Mouse (Mus musculus): Measurements from ENCODE around the gene Erp27.
"Not testable (repeated sequence)": the region's sequence is repeated elsewhere in the genome, so short reads cannot be mapped to it uniquely, and the experiment has no call there.

The Erp27 gene

GRCm38 (mm10) chr6:136922080-136922479 lies at the start of gene Erp27:
Gene Erp27, minus strand, starts transcription at chr6:136922180.
- no peak for DNase-seq

GRCm38 (mm10) chr6:136968877-136969276 lies 46.9 kb upstream of the Erp27 start:
- not testable (repeated sequence) for DNase-seq

- no peak for DNase-seq
These were observed 45.5 kb upstream of the Erp27 start for GRCm38 (mm10) chr6:136967466-136967865.

- DNase-seq: no peak
These were observed 43.9 kb upstream of the Erp27 start for GRCm38 (mm10) chr6:136965912-136966311.

- DNase-seq: no peak
These were observed 42.9 kb upstream of the Erp27 start for GRCm38 (mm10) chr6:136964609-136965510.

- no peak for DNase-seq
These were observed 41.0 kb upstream of the Erp27 start for GRCm38 (mm10) chr6:136962957-136963356.

DNA sequence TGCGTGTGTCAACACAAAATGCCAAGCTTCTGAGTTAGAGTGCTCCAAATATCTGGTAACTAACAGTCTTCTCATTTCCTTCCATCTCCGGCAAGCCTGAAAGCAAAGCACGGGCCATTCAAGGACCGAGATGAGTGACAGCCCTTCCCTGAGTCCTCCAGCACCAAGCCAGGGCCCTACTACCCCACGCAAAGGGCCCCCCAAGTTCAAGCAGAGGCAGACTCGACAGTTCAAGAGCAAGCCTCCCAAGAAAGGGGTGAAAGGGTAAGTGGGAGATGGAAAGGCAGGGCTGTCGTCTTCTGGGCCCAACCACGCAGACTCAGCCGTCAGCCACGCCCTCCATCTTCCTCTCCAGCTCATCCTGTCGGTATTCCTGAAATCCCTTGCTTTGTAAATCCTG lies 37.2 kb upstream of the Erp27 start:
- no peak for DNase-seq

- DNase-seq: no peak
These were observed 35.1 kb upstream of the Erp27 start for GRCm38 (mm10) chr6:136957062-136957461.

DNA sequence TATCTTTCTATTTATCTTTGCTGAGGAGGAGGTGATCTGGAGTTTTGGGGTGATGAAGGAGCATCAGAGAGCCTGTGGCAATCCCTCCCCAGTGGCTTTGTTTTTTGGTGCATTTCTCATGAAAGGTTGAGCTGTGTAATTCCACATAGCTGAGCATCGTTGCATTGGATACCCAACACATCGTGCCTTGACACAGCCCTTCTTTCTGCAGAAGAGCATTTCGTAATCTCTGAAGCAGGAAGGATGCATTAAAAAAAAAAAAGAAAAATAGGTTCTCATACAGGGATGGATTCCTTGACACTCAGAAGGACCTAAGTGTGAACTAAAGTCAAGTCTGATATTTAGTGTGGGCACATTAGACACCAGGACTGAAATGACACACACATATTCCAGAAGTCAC lies 33.3 kb upstream of the Erp27 start:
- no peak for DNase-seq

- no peak for DNase-seq
These were observed 32.7 kb upstream of the Erp27 start for GRCm38 (mm10) chr6:136954715-136955114.

GRCm38 (mm10) chr6:136954192-136954591 lies 32.2 kb upstream of the Erp27 start:
- no peak for DNase-seq

- no peak for DNase-seq
These were observed 30.9 kb upstream of the Erp27 start for GRCm38 (mm10) chr6:136952930-136953329.

DNA sequence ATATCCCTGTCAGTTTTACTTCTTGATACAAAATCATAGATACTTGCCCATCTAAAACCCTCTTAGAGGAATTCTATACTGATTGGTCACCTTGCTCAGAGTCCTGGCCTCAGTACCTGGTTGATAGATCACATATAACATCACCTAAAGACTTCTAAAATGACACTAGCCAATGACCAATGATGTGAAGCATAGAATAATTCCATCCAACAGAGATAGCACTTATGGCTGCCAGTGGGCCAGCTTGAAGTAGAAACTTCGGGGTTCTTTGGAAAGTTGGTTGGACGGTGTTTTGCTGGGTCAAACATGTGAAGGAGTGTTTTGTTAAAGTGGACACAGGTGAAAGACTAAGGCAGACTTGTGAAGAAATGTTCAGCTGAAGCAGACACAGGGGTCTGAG lies 28.2 kb upstream of the Erp27 start:
- DNase-seq: no peak

- DNase-seq: no peak
These were observed 25.7 kb upstream of the Erp27 start for GRCm38 (mm10) chr6:136947716-136948115.

- DNase-seq: no peak
These were observed 25.0 kb upstream of the Erp27 start for GRCm38 (mm10) chr6:136946943-136947342.

GRCm38 (mm10) chr6:136946241-136946640 lies 24.3 kb upstream of the Erp27 start:
- DNase-seq: no peak

GRCm38 (mm10) chr6:136944511-136944910 lies 22.5 kb upstream of the Erp27 start:
- no peak for DNase-seq

- no peak for DNase-seq
These were observed 21.4 kb upstream of the Erp27 start for GRCm38 (mm10) chr6:136943392-136943791.

DNA sequence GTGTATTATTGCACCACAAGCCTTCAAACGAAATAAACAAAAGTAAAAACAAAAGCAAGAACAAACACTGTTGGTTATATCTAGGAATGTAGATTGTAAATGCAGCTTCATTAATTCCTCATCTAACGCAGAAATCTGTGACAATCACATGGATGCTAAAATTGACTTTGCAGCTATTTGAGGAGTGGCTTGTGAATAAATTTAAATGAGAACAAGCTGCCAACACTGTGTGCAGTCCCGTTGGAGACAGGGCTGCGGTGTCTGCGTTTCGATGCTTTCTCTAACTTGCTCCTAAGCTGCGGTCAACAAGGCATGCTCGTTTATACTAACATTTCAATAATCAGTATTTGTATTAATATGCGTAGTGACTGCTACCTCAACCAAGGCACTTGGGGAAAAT lies 20.3 kb upstream of the Erp27 start:
- DNase-seq: no peak

- DNase-seq: no peak
These were observed 19.4 kb upstream of the Erp27 start, which contains the start of gene Arhgdib for GRCm38 (mm10) chr6:136941051-136942021. Gene Arhgdib, minus strand, starts transcription at chr6:136941899.

- no peak for DNase-seq
These were observed 18.4 kb upstream of the Erp27 start for GRCm38 (mm10) chr6:136940188-136940960.

GRCm38 (mm10) chr6:136939326-136940187 lies 17.6 kb upstream of the Erp27 start:
- no peak for DNase-seq
